Mouse (Mus musculus) kidney, embryonic 14.5 days (tissue): ENCODE results near the gene Rrp15. TPM values are rescaled to one million over a fixed set of nuclear protein-coding genes. Genes with fewer than 3 reads are reported as not detected.

Experiments used
- ATAC-seq: fragments of 200-750 bp; cut with Nextera tagmentation; 2 replicates; pipeline ENCODE4 v1.8.0; 2017; ENCODE audit warnings: moderate number of reproducible peaks, mild to moderate bottlenecking, moderate TSS enrichment, moderate library complexity; ENCODE audit not compliant: low FRiP score, low TSS enrichment
- H3K27ac ChIP-seq: fragments of 300-500 bp; sonication (generic); 2 replicates; pipeline ENCODE4 v1.5.1; 2014; ENCODE audit warnings: low read depth, mild to moderate bottlenecking, low read length, moderate library complexity, mixed read lengths
- H3K27me3 ChIP-seq: fragments of 300-500 bp; sonication (generic); 2 replicates; pipeline ENCODE4 v1.6.1; 2014; ENCODE audit warnings: mild to moderate bottlenecking, low read length; ENCODE audit not compliant: control insufficient read depth, insufficient read depth
- H3K36me3 ChIP-seq: fragments of 300-500 bp; sonication (generic); 2 replicates; pipeline ENCODE4 v1.6.1; 2014; ENCODE audit warnings: low read length, mixed read lengths; ENCODE audit not compliant: control insufficient read depth, insufficient read depth
- H3K4me1 ChIP-seq: fragments of 300-500 bp; sonication (generic); 2 replicates; pipeline ENCODE4 v1.6.1; 2014; ENCODE audit warnings: low read length, mixed read lengths; ENCODE audit not compliant: control insufficient read depth, insufficient read depth
- H3K4me2 ChIP-seq: fragments of 300-500 bp; sonication (generic); replicated peaks from 2 replicates; pipeline ENCODE4 v1.6.1; 2014; ENCODE audit warnings: low read depth, mild to moderate bottlenecking, low read length
- H3K4me3 ChIP-seq: fragments of 300-500 bp; sonication (generic); 2 replicates; pipeline ENCODE4 v1.5.1; 2014; ENCODE audit warnings: mild to moderate bottlenecking, low read length
- H3K9ac ChIP-seq: fragments of 300-500 bp; sonication (generic); 2 replicates; pipeline ENCODE4 v1.6.1; 2014; ENCODE audit warnings: low read depth, mild to moderate bottlenecking, low read length, moderate library complexity
- H3K9me3 ChIP-seq: fragments of 300-500 bp; sonication (generic); 2 replicates; pipeline ENCODE4 v1.6.1; 2016; ENCODE audit warnings: low read length; ENCODE audit not compliant: control insufficient read depth
- WGBS: fragments of 180-500 bp; shearing (Covaris S2); extraction: QIAGEN DNeasy Blood & Tissue Kit; methylation state at CpG from one replicate; pipeline ENCODE4 v1.1.7; 2014; 5-methylcytosine and 5-hydroxymethylcytosine counted together
- polyA plus RNA-seq: library from polyadenylated mRNA; unstranded; fragments of >200 nt; fragmentation: Nextera tagmentation; extraction: Ambion mirVana; gene quantifications from 2 replicates; pipeline ENCODE4 v1.2.1, GENCODE M21; 2014

The Rrp15 gene
- polyA plus RNA-seq, 1 experiment from 2014 or later, result 86.7 TPM

- Histone ChIP-seq H3K9ac (peak overlapping the region; percentile 78), H3K4me1 (0 out of 2 replicates have a peak, but pooled peaks cover 3% of the 10 kb centered on the region), H3K27me3 (no peaks in the 10 kb centered on the region), H3K36me3 (no peaks in the 10 kb centered on the region), H3K27ac (peak overlapping the region; percentile 70), H3K9me3 (no peaks in the 10 kb centered on the region), H3K4me2 (peak overlapping the region; percentile 88), H3K4me3 (peak overlapping the region; percentile 65)
- ATAC-seq, result no peak
- WGBS, result under 1% methylated on average over 36 of the region's 36 CpGs
Measured at GRCm38 (mm10) chr1:186703980-186704701, 45.0 kb downstream of the Rrp15 start.

- H3K9ac ChIP-seq, result peak overlapping the region; percentile 78
- peak overlapping the region; percentile 70 for H3K27ac ChIP-seq
- peak overlapping the region; percentile 88 for H3K4me2 ChIP-seq
- H3K9me3 ChIP-seq, result no peaks in the 10 kb centered on the region
- H3K36me3 ChIP-seq, result no peaks in the 10 kb centered on the region
- ATAC-seq, result no peak
- WGBS, result under 1% methylated on average over 15 of the region's 15 CpGs
- H3K27me3 ChIP-seq, result no peaks in the 10 kb centered on the region
- H3K4me1 ChIP-seq, result 0 out of 2 replicates have a peak, but pooled peaks cover 3% of the 10 kb centered on the region
- H3K4me3 ChIP-seq, result peak overlapping the region; percentile 65
Measured at GRCm38 (mm10) chr1:186703256-186703979, 45.7 kb downstream of the Rrp15 start.

- Histone ChIP-seq H3K9ac (peak overlapping the region; percentile 78; the same call in 1 of the 2 replicates), H3K36me3 (no peaks in the 10 kb centered on the region), H3K9me3 (no peaks in the 10 kb centered on the region), H3K4me2 (peak overlapping the region; percentile 88), H3K27ac (peak overlapping the region; percentile 18; the same call in 1 of the 2 replicates), H3K4me3 (peak overlapping the region; percentile 65), H3K4me1 (0 out of 2 replicates have a peak, but pooled peaks cover 3% of the 10 kb centered on the region), H3K27me3 (no peaks in the 10 kb centered on the region)
- peak; percentile 71 for ATAC-seq
- 7% methylated on average over 15 of the region's 15 CpGs for WGBS
Measured at GRCm38 (mm10) chr1:186702391-186703255, 46.5 kb downstream of the Rrp15 start.

GRCm38 (mm10) chr1:186701206-186701905, 47.8 kb downstream of the Rrp15 start:
- Histone ChIP-seq H3K27me3 (no peaks in the 10 kb centered on the region), H3K4me1 (0 out of 2 replicates have a peak, but pooled peaks cover 3% of the 10 kb centered on the region), H3K36me3 (no peaks in the 10 kb centered on the region), H3K4me2 (peak overlapping the region; percentile 12; the same call in 1 of the 2 replicates), H3K9me3 (no peaks in the 10 kb centered on the region), H3K27ac (no peak overlapping the region), H3K4me3 (no peak overlapping the region), H3K9ac (no peak overlapping the region)
- 62% methylated on average over 8 of the region's 8 CpGs for WGBS
- ATAC-seq, result no peak

- Histone ChIP-seq H3K36me3 (no peaks in the 10 kb centered on the region), H3K4me2 (no peak overlapping the region), H3K9ac (no peak overlapping the region), H3K4me3 (no peak overlapping the region), H3K9me3 (no peaks in the 10 kb centered on the region), H3K4me1 (no peaks in the 10 kb centered on the region; the same call in 1 of the 2 replicates), H3K27ac (no peak overlapping the region), H3K27me3 (no peaks in the 10 kb centered on the region)
- 86% methylated on average over 3 of the region's 3 CpGs for WGBS
- ATAC-seq, result no peak
Measured at GRCm38 (mm10) chr1:186700496-186700895, 48.7 kb downstream of the Rrp15 start.

- ATAC-seq, result no peak
- Histone ChIP-seq H3K4me1 (no peaks in the 10 kb centered on the region; the same call in 1 of the 2 replicates), H3K4me3 (no peak overlapping the region), H3K9ac (no peak overlapping the region), H3K27ac (no peak overlapping the region), H3K4me2 (no peak overlapping the region), H3K27me3 (no peaks in the 10 kb centered on the region), H3K36me3 (no peaks in the 10 kb centered on the region; the same call in 1 of the 2 replicates), H3K9me3 (no peaks in the 10 kb centered on the region)
- 76% methylated on average over 15 of the region's 15 CpGs for WGBS
Measured at GRCm38 (mm10) chr1:186698583-186699338, 50.4 kb downstream of the Rrp15 start.

GRCm38 (mm10) chr1:186696231-186696630, 52.9 kb downstream of the Rrp15 start:
- H3K36me3 ChIP-seq, result no peaks in the 10 kb centered on the region; the same call in 1 of the 2 replicates
- no peak overlapping the region for H3K4me3 ChIP-seq
- H3K27ac ChIP-seq, result no peak overlapping the region
- no peak for ATAC-seq
- H3K4me1 ChIP-seq, result no peaks in the 10 kb centered on the region; the same call in 1 of the 2 replicates
- no peak overlapping the region for H3K9ac ChIP-seq
- no peaks in the 10 kb centered on the region for H3K9me3 ChIP-seq
- 87% methylated on average over 9 of the region's 9 CpGs for whole genome bisulfite sequencing
- no peak overlapping the region for H3K4me2 ChIP-seq
- no peaks in the 10 kb centered on the region for H3K27me3 ChIP-seq
